Mouse (Mus musculus): ENCODE measurements at regions not wholly inside any gene's neighbourhood (a gene's known extent, or its start where the extent isn't known, plus 50 kb on each side); places are given as distances from the start of the nearest gene placed in this dataset.

DNA sequence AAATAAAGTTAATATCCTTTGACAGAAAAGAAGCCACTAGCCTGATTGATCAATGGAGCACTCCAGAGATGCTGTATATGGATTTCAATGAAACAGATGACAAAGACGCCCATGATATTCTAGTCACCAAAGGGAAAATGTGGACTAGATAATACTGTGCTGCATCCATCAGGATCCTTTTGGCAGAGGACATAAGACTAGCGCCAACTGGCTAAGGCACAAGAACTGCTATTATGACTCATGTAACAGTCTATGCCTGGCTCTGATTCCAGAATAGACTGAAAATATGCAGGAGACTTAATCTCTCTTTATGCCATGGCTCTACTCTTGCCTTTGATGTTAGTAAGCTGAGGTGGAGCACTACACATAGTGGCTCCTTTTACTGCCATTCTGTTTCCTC is 128.7 kb upstream of the Tenm2 start:
- DNase-seq = no peak
- intact Hi-C loops (cut with DNase I) = no loop called here

DNA sequence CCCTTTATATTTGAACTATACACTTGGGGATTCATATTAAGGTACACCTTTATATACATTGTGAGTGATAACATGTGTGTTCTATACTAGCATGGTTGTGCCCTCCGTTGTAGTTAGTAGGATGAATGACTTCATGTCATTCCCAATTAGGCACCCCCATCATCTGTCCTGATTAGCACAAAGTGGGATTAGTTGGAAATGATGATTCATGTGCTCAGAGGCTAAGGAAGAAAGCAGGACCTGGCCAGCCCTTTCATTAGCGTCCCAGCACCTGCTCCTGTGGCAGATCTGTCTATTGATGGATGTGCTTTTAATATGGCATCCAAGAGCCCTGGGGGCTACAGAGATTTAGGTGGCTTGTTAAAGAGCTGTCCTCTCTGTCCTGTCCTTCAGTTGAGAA is 119.3 kb upstream of the Tenm2 start:
- no peak for DNase-seq
- intact Hi-C loops (cut with DNase I) = no loop called here

DNA sequence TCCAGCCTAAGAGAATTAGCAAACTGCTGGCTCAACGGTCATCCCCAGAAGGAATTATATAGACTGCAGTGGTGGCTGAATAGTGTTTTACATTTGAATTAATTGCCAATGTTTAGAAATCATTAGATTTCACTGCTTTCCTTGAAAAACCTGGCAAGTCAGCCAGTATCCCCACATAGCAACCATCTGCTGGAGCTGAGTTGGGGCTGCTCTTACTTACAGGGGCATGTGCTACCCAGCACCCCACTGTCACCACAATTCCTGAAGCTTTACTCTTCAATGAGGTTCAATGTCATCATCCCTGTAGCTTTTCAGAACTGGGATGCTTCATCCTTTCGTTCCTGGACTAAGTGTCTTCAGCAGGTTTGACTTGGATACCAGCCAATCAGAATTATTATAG is 73.9 kb upstream of the Tenm2 start:
- DNase-seq = no peak
- intact Hi-C loops (cut with DNase I) = no loop called here

DNA sequence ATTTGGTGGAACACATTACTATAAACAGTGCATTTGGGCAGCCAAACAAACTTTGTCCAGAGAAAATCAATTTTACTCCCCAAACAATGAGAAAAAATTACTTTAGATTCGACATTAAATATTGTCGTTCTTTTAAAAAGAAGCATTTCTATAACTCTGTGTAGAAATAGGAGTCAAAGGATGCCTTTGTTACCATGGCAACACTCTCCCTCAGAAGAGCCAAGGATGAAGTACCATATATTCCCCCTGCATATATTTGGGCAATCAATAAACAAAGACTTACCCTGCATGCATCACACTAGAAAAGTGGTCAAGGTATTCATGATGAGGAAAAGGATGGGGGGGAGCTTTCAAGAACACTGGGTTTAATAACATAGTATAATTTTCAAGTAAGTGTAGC is 70.9 kb upstream of the Tenm2 start:
- intact Hi-C loops (cut with DNase I) = no loop called here
- DNase-seq = no peak

Small RNA genes lying in the stretch of these regions (microRNA-seq; reads per million reads assigned to microRNA genes)
- 0 reads per million in 2 experiments for gene Gm25693 (ENCODE audit: borderline number of aligned reads in 2 of 2)
